Comparison of ENCODE assay signal across 25 mouse cellular contexts in the genomic region with DNA sequence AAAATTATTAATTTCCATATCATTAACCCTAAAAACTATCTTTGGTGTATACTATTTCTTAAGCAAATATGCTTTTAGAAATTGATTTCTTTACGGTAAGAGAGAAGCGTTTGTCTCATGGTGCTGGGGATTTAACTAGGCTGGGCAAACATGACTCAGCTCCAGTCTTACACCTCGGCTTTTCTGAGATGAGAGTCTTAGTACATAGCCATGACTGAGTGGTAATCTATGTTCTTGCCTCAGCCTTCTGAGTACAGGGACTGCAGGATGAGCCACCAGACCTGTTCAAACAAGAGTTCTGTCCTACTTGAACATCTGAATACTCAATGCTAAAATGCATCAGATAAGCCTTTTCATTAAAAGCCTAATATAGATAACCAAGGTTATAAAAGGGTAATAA. TPM values are rescaled to one million over a fixed set of nuclear protein-coding genes. Genes with fewer than 3 reads are reported as not detected.
DNase-seq lines count a peak whose midpoint lies in the region; ATAC-seq and TF ChIP-seq lines count a peak whose summit lies in the region.
"Had no signal": no experiment of that assay in that cellular context is flagged by ENCODE, and none has a peak within 500 bp of the region (broad histone marks: within the 10 kb centered on the region; RNA-seq: fewer than 3 reads in every experiment).

No protein-coding gene starts in this region.

- H3K4me1 ChIP-seq in liver, embryonic 11.5 days (replicated peaks; ENCODE audit: control insufficient read depth, insufficient read depth, low read length), result peaks cover 24% of the 10 kb centered on the region
- peaks cover 32% of the 10 kb centered on the region for H3K4me1 ChIP-seq in liver, embryonic 16.5 days (ENCODE audit: control insufficient read depth, low read depth, low read length)
- H3K4me1 ChIP-seq: forebrain, embryonic 13.5 days; hindbrain, embryonic 10.5 days; limb, embryonic 15.5 days; stomach, embryonic 15.5 days had no signal

- no peaks in the 10 kb centered on the region for H3K27me3 ChIP-seq in liver, embryonic 11.5 days (replicated peaks; ENCODE audit: control insufficient read depth, insufficient read depth, low read length)
- H3K27me3 ChIP-seq in liver, embryonic 16.5 days (ENCODE audit: control insufficient read depth, insufficient read depth, low read depth, low read length), result no peaks in the 10 kb centered on the region
- H3K27me3 ChIP-seq: forebrain, embryonic 13.5 days; kidney, embryonic 15.5 days; limb, embryonic 15.5 days; lung, embryonic 15.5 days; Patski; stomach, embryonic 15.5 days had no signal

- peak; percentile 85 for ATAC-seq in frontal cortex, adult (ENCODE audit: low TSS enrichment)
- peak; percentile 82 for ATAC-seq in liver, embryonic 11.5 days (replicated peaks; ENCODE audit: low FRiP score)
- ATAC-seq in liver, embryonic 16.5 days (ENCODE audit: low read depth), result peak; percentile 87
- ATAC-seq: forebrain, embryonic 13.5 days; hindbrain, embryonic 16.5 days; Patski had no signal

- DNase-seq in frontal cortex, postnatal 10 days (ENCODE audit: low spot score in 2 of 2), result no peak
- DNase-seq in brain, adult 2 months (ENCODE audit: low read depth, low spot score), result peak; percentile 53
- DNase-seq in liver, embryonic 11.5 days (ENCODE audit: low spot score), result no peak
- DNase-seq in layer of hippocampus, adult 2 months (ENCODE audit: low spot score in 2 of 2), result no peak
- no peak for DNase-seq in adrenal gland, adult (ENCODE audit: inconsistent age in 2 of 2, low spot score in 1 of 2)
- no peak for DNase-seq in cerebellum, adult 11-12 months
- DNase-seq: cerebellum, adult 9-11 months; gastrocnemius, postnatal 25 days; heart, adult 11 months; kidney, adult 18-20 months; kidney, postnatal 25 days; lung, postnatal 4 days; midbrain, embryonic 14.5 days had no signal

- no peak overlapping the region for H3K4me3 ChIP-seq in liver, embryonic 11.5 days (ENCODE audit: low read depth, low read length)
- no peak overlapping the region for H3K4me3 ChIP-seq in liver, embryonic 16.5 days (ENCODE audit: low read depth, low read length)
- no peak overlapping the region for H3K4me3 ChIP-seq in layer of hippocampus, adult 2 months
- H3K4me3 ChIP-seq: forebrain, embryonic 13.5 days; heart, embryonic 10.5 days; hindbrain, embryonic 10.5 days; kidney, embryonic 15.5 days; limb, embryonic 10.5 days; limb, embryonic 15.5 days; lung, embryonic 15.5 days; stomach, embryonic 15.5 days had no signal

- H3K27ac ChIP-seq in liver, embryonic 11.5 days (ENCODE audit: low read depth, low read length), result no peak overlapping the region
- H3K27ac ChIP-seq in liver, embryonic 16.5 days (ENCODE audit: low read length), result no peak overlapping the region
- H3K27ac ChIP-seq in layer of hippocampus, adult 2 months, result no peak overlapping the region
- H3K27ac ChIP-seq: forebrain, embryonic 13.5 days; heart, embryonic 10.5 days; hindbrain, embryonic 10.5 days; kidney, embryonic 15.5 days; limb, embryonic 10.5 days; limb, embryonic 15.5 days; lung, embryonic 15.5 days; stomach, embryonic 15.5 days had no signal

- H3K9ac ChIP-seq in liver, embryonic 11.5 days (ENCODE audit: low read depth, low read length), result no peak overlapping the region
- H3K9ac ChIP-seq in liver, embryonic 16.5 days (ENCODE audit: low read depth, low read length), result no peak overlapping the region
- H3K9ac ChIP-seq: forebrain, embryonic 13.5 days; kidney, embryonic 15.5 days; limb, embryonic 15.5 days; lung, embryonic 15.5 days; stomach, embryonic 15.5 days had no signal

- no peaks in the 10 kb centered on the region for H3K9me3 ChIP-seq in liver, embryonic 11.5 days (ENCODE audit: control insufficient read depth, low read length)
- no peaks in the 10 kb centered on the region for H3K9me3 ChIP-seq in liver, embryonic 16.5 days (replicated peaks; ENCODE audit: control insufficient read depth, low read length)
- H3K9me3 ChIP-seq: forebrain, embryonic 13.5 days; heart, embryonic 10.5 days; hindbrain, embryonic 10.5 days; kidney, embryonic 15.5 days; limb, embryonic 10.5 days; limb, embryonic 15.5 days; lung, embryonic 15.5 days; stomach, embryonic 15.5 days had no signal

- H3K36me3 ChIP-seq in liver, embryonic 11.5 days (ENCODE audit: control insufficient read depth, insufficient read depth, low read length), result no peaks in the 10 kb centered on the region; the same call in 1 of the 2 replicates
- H3K36me3 ChIP-seq in liver, embryonic 16.5 days (ENCODE audit: control insufficient read depth, insufficient read depth), result peaks cover 19% of the 10 kb centered on the region
- H3K36me3 ChIP-seq: stomach, embryonic 15.5 days had no signal

- no peak overlapping the region for H3K4me2 ChIP-seq in liver, embryonic 11.5 days
- no peak overlapping the region for H3K4me2 ChIP-seq in liver, embryonic 16.5 days (ENCODE audit: low read depth, low read length)
- H3K4me2 ChIP-seq: forebrain, embryonic 13.5 days; kidney, embryonic 15.5 days; limb, embryonic 15.5 days; lung, embryonic 15.5 days; stomach, embryonic 15.5 days had no signal

- TF ChIP-seq CTCF in layer of hippocampus, adult 2 months (conservative IDR thresholded peaks at IDR 0.05), result no peak

- WGBS in liver, embryonic 11.5 days, result 70% methylated on average over 3 of the region's 3 CpGs
- 43% methylated on average over 3 of the region's 3 CpGs for WGBS in liver, embryonic 16.5 days (ENCODE audit: insufficient replicate concordance)

RNA-seq across cellular contexts. Expression of gene Ptbp3, which starts 24.3 kb away (rescaled TPM):
- 77.7 and 80.0 TPM in 2 replicates for polyA plus RNA-seq in liver, embryonic 11.5 days (2014; fragmentation: Nextera tagmentation; extraction: Ambion mirVana)
- 52.4 and 54.2 TPM in 2 replicates for polyA plus RNA-seq in liver, embryonic 16.5 days (2015; fragmentation: Nextera tagmentation; extraction: Ambion mirVana)
- total RNA-seq in layer of hippocampus, adult 2 months (2021), result 10 to 100 TPM; 35.6 to 44.3 TPM

RNA-seq across cellular contexts. Expression of gene Hsdl2, which starts 56.5 kb away (rescaled TPM):
- 22.4 and 25.8 TPM in 2 replicates for polyA plus RNA-seq in liver, embryonic 11.5 days (2014; fragmentation: Nextera tagmentation; extraction: Ambion mirVana)
- polyA plus RNA-seq in liver, embryonic 16.5 days (2015; fragmentation: Nextera tagmentation; extraction: Ambion mirVana), result 20.9 and 21.3 TPM in 2 replicates
- total RNA-seq in layer of hippocampus, adult 2 months (2021), result 10 to 100 TPM; 25.3 to 26.6 TPM
